Mouse (Mus musculus) MEL (cell line): Measurements from ENCODE around the gene Efs. TPM values are rescaled to one million over a fixed set of nuclear protein-coding genes. Genes with fewer than 3 reads are reported as not detected.

ENCODE experiments used
- DNase-seq: peaks from one replicate; pipeline ENCODE4 v3.0.0; 2011; ENCODE audit warnings: low read depth, low spot score
- H3K27ac ChIP-seq: 2 replicates; pipeline ENCODE4 v1.5.1; 2012; ENCODE audit warnings: low read depth, mild to moderate bottlenecking, control low read depth, low read length, moderate library complexity; ENCODE audit not compliant: control insufficient read depth
- H3K27me3 ChIP-seq, 2 experiments: fragments of 150-350 bp in 1 of 2; sonication (generic) in 1 of 2; 2 replicates each; pipeline ENCODE4 v1.6.1; 2012; ENCODE audit warnings: low read length in 2 of 2, mild to moderate bottlenecking in 2 of 2, improper control_type of control experiment in 1 of 2, moderate library complexity in 1 of 2; ENCODE audit not compliant: insufficient read depth in 2 of 2, control insufficient read depth in 1 of 2
- H3K36me3 ChIP-seq, 2 experiments: 2 replicates each; pipeline ENCODE4 v1.6.1; 2012 to 2014; ENCODE audit warnings: low read length in 2 of 2, improper control_type of control experiment in 1 of 2, inconsistent platforms in 1 of 2, mild to moderate bottlenecking in 1 of 2; ENCODE audit not compliant: insufficient read depth in 2 of 2, control insufficient read depth in 1 of 2
- H3K4me1 ChIP-seq, 2 experiments: fragments of 150-350 bp in 1 of 2; sonication (generic) in 1 of 2; 2 replicates each; pipeline ENCODE4 v1.6.1; 2012; ENCODE audit warnings: low read length in 2 of 2, improper control_type of control experiment in 1 of 2, mild to moderate bottlenecking in 1 of 2; ENCODE audit not compliant: insufficient read depth in 2 of 2, control insufficient read depth in 1 of 2
- H3K4me3 ChIP-seq, 2 experiments: fragments of 150-350 bp in 1 of 2; sonication (generic) in 1 of 2; 2 replicates each; pipeline ENCODE4 v1.5.1; 2012; ENCODE audit warnings: low read depth in 2 of 2, low read length in 2 of 2, mild to moderate bottlenecking in 2 of 2, moderate library complexity in 2 of 2, control low read depth in 1 of 2, improper control_type of control experiment in 1 of 2; ENCODE audit not compliant: control insufficient read depth in 1 of 2, insufficient read depth in 1 of 2
- H3K79me2 ChIP-seq: 2 replicates; pipeline ENCODE4 v1.6.1; 2012; ENCODE audit warnings: mild to moderate bottlenecking, low read length, moderate library complexity; ENCODE audit not compliant: control insufficient read depth, poor library complexity, insufficient read depth
- H3K9ac ChIP-seq: 2 replicates; pipeline ENCODE4 v1.6.1; 2012; ENCODE audit warnings: low read depth, mild to moderate bottlenecking, control low read depth, low read length, moderate library complexity; ENCODE audit not compliant: control insufficient read depth, poor library complexity, severe bottlenecking
- H3K9me3 ChIP-seq: fragments of 150-350 bp; sonication (generic); replicated peaks from 2 replicates; pipeline ENCODE4 v1.6.1; 2012; ENCODE audit warnings: mild to moderate bottlenecking, low read length, improper control_type of control experiment, moderate library complexity; ENCODE audit not compliant: insufficient read depth
- BHLHE40 ChIP-seq: IDR thresholded peaks from 2 replicates; pipeline ENCODE4 v1.6.1; 2012; ENCODE audit warnings: low read depth, mild to moderate bottlenecking, inconsistent platforms, low read length, improper control_type of control experiment, borderline replicate concordance
- CHD1 ChIP-seq: IDR thresholded peaks from 2 replicates; pipeline ENCODE4 v1.6.1; 2012; ENCODE audit warnings: low read depth, mild to moderate bottlenecking, inconsistent platforms, low read length, improper control_type of control experiment
- CHD2 ChIP-seq: IDR thresholded peaks from 2 replicates; pipeline ENCODE4 v1.6.1; 2011; ENCODE audit warnings: low read length, improper control_type of control experiment
- CTCF ChIP-seq, 3 experiments: IDR thresholded peaks in 2 of 3; conservative IDR thresholded peaks in 1 of 3; 2 replicates each; pipeline ENCODE4 v1.5.1; 2011 to 2012; ENCODE audit warnings: low read length in 3 of 3, low read depth in 2 of 3, mild to moderate bottlenecking in 2 of 3, improper control_type of control experiment in 1 of 3, inconsistent platforms in 1 of 3, mixed read lengths in 1 of 3, moderate library complexity in 1 of 3; ENCODE audit not compliant: control insufficient read depth in 1 of 3, insufficient read depth in 1 of 3, poor library complexity in 1 of 3, severe bottlenecking in 1 of 3
- E2F4 ChIP-seq: IDR thresholded peaks from 2 replicates; pipeline ENCODE4 v1.6.1; 2011; ENCODE audit warnings: low read depth, low read length, improper control_type of control experiment, borderline replicate concordance
- ELF1 ChIP-seq: IDR thresholded peaks from 2 replicates; pipeline ENCODE4 v1.6.1; 2014; ENCODE audit warnings: low read depth, mild to moderate bottlenecking, inconsistent platforms, low read length, improper control_type of control experiment, moderate library complexity
- EP300 ChIP-seq, 2 experiments: IDR thresholded peaks; 2 replicates each; pipeline ENCODE4 v1.6.1; 2011; ENCODE audit warnings: improper control_type of control experiment in 2 of 2, low read length in 2 of 2, low read depth in 1 of 2, mild to moderate bottlenecking in 1 of 2
- ETS1 ChIP-seq: IDR thresholded peaks from 2 replicates; pipeline ENCODE4 v1.6.1; 2012; ENCODE audit warnings: low read depth, mild to moderate bottlenecking, inconsistent platforms, low read length, improper control_type of control experiment, moderate library complexity
- GABPA ChIP-seq: IDR thresholded peaks from 2 replicates; pipeline ENCODE4 v1.6.1; 2012; ENCODE audit warnings: low read depth, mild to moderate bottlenecking, inconsistent platforms, low read length, improper control_type of control experiment, moderate library complexity
- GATA1 ChIP-seq: IDR thresholded peaks from 2 replicates; pipeline ENCODE4 v1.6.1; 2011; ENCODE audit warnings: low read depth, low read length, improper control_type of control experiment
- HCFC1 ChIP-seq: IDR thresholded peaks from 2 replicates; pipeline ENCODE4 v1.6.1; 2012; ENCODE audit warnings: low read depth, mild to moderate bottlenecking, inconsistent platforms, low read length, improper control_type of control experiment, moderate library complexity
- JUND ChIP-seq: IDR thresholded peaks from 2 replicates; pipeline ENCODE4 v1.6.1; 2011; ENCODE audit warnings: low read depth, mild to moderate bottlenecking, improper control_type of control experiment, low read length
- KAT2A ChIP-seq: conservative IDR thresholded peaks from 2 replicates; pipeline ENCODE4 v1.6.1; 2012; ENCODE audit warnings: low read depth, low read length, improper control_type of control experiment, inconsistent platforms
- MAFK ChIP-seq: IDR thresholded peaks from 2 replicates; pipeline ENCODE4 v1.6.1; 2011; ENCODE audit warnings: low read depth, mild to moderate bottlenecking, low read length, improper control_type of control experiment, borderline replicate concordance
- MAX ChIP-seq: IDR thresholded peaks from 2 replicates; pipeline ENCODE4 v1.6.1; 2011; ENCODE audit warnings: low read length, improper control_type of control experiment
- MAZ ChIP-seq: IDR thresholded peaks from 2 replicates; pipeline ENCODE4 v1.6.1; 2012; ENCODE audit warnings: low read depth, mild to moderate bottlenecking, inconsistent platforms, low read length, improper control_type of control experiment
- MEF2A ChIP-seq: IDR thresholded peaks from 2 replicates; pipeline ENCODE4 v1.6.1; 2014; ENCODE audit warnings: low read depth, mild to moderate bottlenecking, inconsistent platforms, low read length, improper control_type of control experiment; ENCODE audit not compliant: poor library complexity, insufficient replicate concordance, severe bottlenecking; ENCODE audit errors: extremely low read depth
- MXI1 ChIP-seq: IDR thresholded peaks from 2 replicates; pipeline ENCODE4 v1.6.1; 2011; ENCODE audit warnings: mild to moderate bottlenecking, low read depth, low read length, improper control_type of control experiment
- MYB ChIP-seq: IDR thresholded peaks from 2 replicates; pipeline ENCODE4 v1.6.1; 2011; ENCODE audit warnings: mild to moderate bottlenecking, low read depth, low read length, improper control_type of control experiment
- MYC ChIP-seq: IDR thresholded peaks from 2 replicates; pipeline ENCODE4 v1.6.1; 2011; ENCODE audit warnings: low read depth, mild to moderate bottlenecking, low read length, improper control_type of control experiment, moderate library complexity
- NELFE ChIP-seq: IDR thresholded peaks from 2 replicates; pipeline ENCODE4 v1.6.1; 2011; ENCODE audit warnings: low read depth, low read length, improper control_type of control experiment
- POLR2A ChIP-seq, 2 experiments: IDR thresholded peaks; 2 replicates each; pipeline ENCODE4 v1.6.1; 2011 to 2012; ENCODE audit warnings: low read length in 2 of 2, mild to moderate bottlenecking in 2 of 2, control low read depth in 1 of 2, improper control_type of control experiment in 1 of 2, low read depth in 1 of 2, moderate library complexity in 1 of 2; ENCODE audit not compliant: control insufficient read depth in 1 of 2, insufficient read depth in 1 of 2, poor library complexity in 1 of 2
- POLR2AphosphoS2 ChIP-seq: IDR thresholded peaks from 2 replicates; pipeline ENCODE4 v1.6.1; 2011; ENCODE audit warnings: low read length, improper control_type of control experiment
- POLR2AphosphoS5 ChIP-seq: IDR thresholded peaks from 2 replicates; pipeline ENCODE4 v1.6.1; 2012; ENCODE audit warnings: low read depth, borderline replicate concordance, mild to moderate bottlenecking, inconsistent platforms, low read length, moderate library complexity, mixed read lengths
- RAD21 ChIP-seq: IDR thresholded peaks from 2 replicates; pipeline ENCODE4 v1.6.1; 2011; ENCODE audit warnings: mild to moderate bottlenecking, low read depth, low read length, improper control_type of control experiment
- RCOR1 ChIP-seq: IDR thresholded peaks from 2 replicates; pipeline ENCODE4 v1.6.1; 2012; ENCODE audit warnings: low read depth, mild to moderate bottlenecking, inconsistent platforms, low read length, improper control_type of control experiment
- SIN3A ChIP-seq: IDR thresholded peaks from 2 replicates; pipeline ENCODE4 v1.6.1; 2012; ENCODE audit warnings: low read length, improper control_type of control experiment, inconsistent platforms
- TAL1 ChIP-seq: IDR thresholded peaks from 2 replicates; pipeline ENCODE4 v1.6.1; 2012; ENCODE audit warnings: mild to moderate bottlenecking, inconsistent platforms, low read length, moderate library complexity, mixed read lengths
- TBP ChIP-seq: IDR thresholded peaks from 2 replicates; pipeline ENCODE4 v1.8.0; 2011; ENCODE audit warnings: low read depth, low read length, improper control_type of control experiment
- TCF12 ChIP-seq: IDR thresholded peaks from 2 replicates; pipeline ENCODE4 v1.6.1; 2014; ENCODE audit warnings: low read depth, mild to moderate bottlenecking, inconsistent platforms, low read length, improper control_type of control experiment, moderate library complexity
- UBTF ChIP-seq: IDR thresholded peaks from 2 replicates; pipeline ENCODE4 v1.6.1; 2012; ENCODE audit warnings: low read depth, mild to moderate bottlenecking, inconsistent platforms, low read length, improper control_type of control experiment, moderate library complexity, borderline replicate concordance; ENCODE audit not compliant: insufficient read depth
- USF1 ChIP-seq: IDR thresholded peaks from 2 replicates; pipeline ENCODE4 v1.6.1; 2014; ENCODE audit warnings: low read depth, mild to moderate bottlenecking, inconsistent platforms, low read length, improper control_type of control experiment, moderate library complexity
- USF2 ChIP-seq, 2 experiments: IDR thresholded peaks; 2 replicates each; pipeline ENCODE4 v1.6.1; 2011 to 2012; ENCODE audit warnings: improper control_type of control experiment in 2 of 2, low read length in 2 of 2, borderline replicate concordance in 1 of 2, inconsistent platforms in 1 of 2, low read depth in 1 of 2, mild to moderate bottlenecking in 1 of 2; ENCODE audit not compliant: insufficient read depth in 1 of 2
- ZC3H11A ChIP-seq: IDR thresholded peaks from 2 replicates; pipeline ENCODE4 v1.6.1; 2012; ENCODE audit warnings: low read depth, mild to moderate bottlenecking, inconsistent platforms, low read length, improper control_type of control experiment
- ZKSCAN1 ChIP-seq: IDR thresholded peaks from 2 replicates; pipeline ENCODE4 v1.6.1; 2012; ENCODE audit warnings: low read depth, mild to moderate bottlenecking, inconsistent platforms, low read length, improper control_type of control experiment, moderate library complexity
- ZMIZ1 ChIP-seq: IDR thresholded peaks from 2 replicates; pipeline ENCODE4 v1.6.1; 2012; ENCODE audit warnings: low read depth, mild to moderate bottlenecking, inconsistent platforms, low read length, improper control_type of control experiment, moderate library complexity
- ZNF384 ChIP-seq: IDR thresholded peaks from 2 replicates; pipeline ENCODE4 v1.6.1; 2012; ENCODE audit warnings: low read depth, mild to moderate bottlenecking, inconsistent platforms, low read length, improper control_type of control experiment
- polyA plus RNA-seq, 2 experiments: library from polyadenylated mRNA; stranded (reverse) in 1 of 2; unstranded in 1 of 2; fragments of >175 nt in 1 of 2; fragments of >200 nt in 1 of 2; gene quantifications; 2 replicates each; pipeline versions ENCODE4 v1.2.1 to v1.2.4; 2012; ENCODE audit warnings: low replicate concordance in 2 of 2, low read depth in 1 of 2; ENCODE audit not compliant: insufficient read length in 2 of 2, insufficient read depth in 1 of 2, missing spikeins in 1 of 2
- total RNA-seq: library from RNA; depleted of rRNA; stranded (reverse); fragments of 300-350 nt; gene quantifications from 2 replicates; pipeline ENCODE4 v1.2.3, GENCODE M21; 2012

Gene Efs
- total and polyA plus RNA-seq, 3 experiments: not detected

GRCm38 (mm10) chr14:54893651-54894181, 32.2 kb downstream of the Efs start:
- Histone ChIP-seq H3K4me3 (peak overlapping the region; percentile 53 to 91), H3K9ac (peak overlapping the region; percentile 100), H3K9me3 (no peaks in the 10 kb centered on the region), H3K27ac (peak overlapping the region; percentile 77), H3K36me3 (peaks cover 12 to 14% of the 10 kb centered on the region in 2 experiments), H3K79me2 (peaks cover 19% of the 10 kb centered on the region), H3K4me1 (peaks cover 4 to 6% of the 10 kb centered on the region in 2 experiments; a peak in 3 of 4 replicates), H3K27me3 (no peaks in the 10 kb centered on the region)
- peak; percentile 99 for DNase-seq
- TF ChIP-seq ZC3H11A: no peak
- TF ChIP-seq EP300 (IDR thresholded peaks at IDR 0.05; ENCODE audit: low read depth in 1 of 2, low read length in 2 of 2): no peak
- no peak for TF ChIP-seq USF1
- TF ChIP-seq CTCF (IDR thresholded peaks at IDR 0.05 in 2 of 3, conservative IDR thresholded peaks at IDR 0.05 in 1 of 3; ENCODE audit: control insufficient read depth in 1 of 3, insufficient read depth in 1 of 3, low read depth in 2 of 3, low read length in 3 of 3, poor library complexity in 1 of 3, severe bottlenecking in 1 of 3): no peak
- no peak for TF ChIP-seq MAX
- peak; percentile 84 for TF ChIP-seq HCFC1
- TF ChIP-seq GATA1: no peak
- TF ChIP-seq MYC: no peak
- no peak for TF ChIP-seq JUND
- TF ChIP-seq POLR2AphosphoS2: peak; percentile 86
- no peak for TF ChIP-seq RCOR1
- TF ChIP-seq CHD1: no peak
- TF ChIP-seq UBTF: no peak
- no peak for TF ChIP-seq ZKSCAN1
- TF ChIP-seq USF2 (IDR thresholded peaks at IDR 0.05; ENCODE audit: borderline replicate concordance in 1 of 2, insufficient read depth in 1 of 2, low read depth in 1 of 2, low read length in 2 of 2): no peak
- peak; percentile 8 for TF ChIP-seq TCF12
- no peak for TF ChIP-seq SIN3A
- no peak for TF ChIP-seq MYB
- TF ChIP-seq ELF1: 0 out of 2 replicates have a peak, but pooled peaks have one; percentile 21
- no peak for TF ChIP-seq RAD21
- peak; percentile 52; the same call in 1 of the 2 replicates for TF ChIP-seq ZMIZ1
- TF ChIP-seq GABPA: no peak
- peak; percentile 22 to 83 for TF ChIP-seq POLR2A (IDR thresholded peaks at IDR 0.05; ENCODE audit: control insufficient read depth in 1 of 2, insufficient read depth in 1 of 2, low read depth in 1 of 2, low read length in 2 of 2, poor library complexity in 1 of 2)
- TF ChIP-seq CHD2: peak; percentile 85
- 0 out of 2 replicates have a peak, but pooled peaks have one; percentile 57 for TF ChIP-seq MXI1
- TF ChIP-seq MEF2A: no peak
- no peak; the same call in 1 of the 2 replicates for TF ChIP-seq ZNF384
- TF ChIP-seq POLR2AphosphoS5: no peak
- TF ChIP-seq KAT2A: peak; percentile 40; the same call in 1 of the 2 replicates
- TF ChIP-seq TBP: peak; percentile 94
- TF ChIP-seq BHLHE40: no peak
- no peak for TF ChIP-seq MAZ
- peak; percentile 23; the same call in 1 of the 2 replicates for TF ChIP-seq ETS1
- TF ChIP-seq MAFK: no peak
- TF ChIP-seq E2F4: no peak
- TF ChIP-seq TAL1: no peak
- peak; percentile 55; the same call in 1 of the 2 replicates for TF ChIP-seq NELFE
